Mouse (Mus musculus): ENCODE data around the gene Srprb. TPM values are rescaled to one million over a fixed set of nuclear protein-coding genes. Genes with fewer than 3 reads are reported as not detected.

The Srprb gene
- 45.9 and 47.9 TPM in 2 replicates for polyA plus RNA-seq (2012; rRNA removed)

GRCm38 (mm10) chr9:103201561-103202260, at the start of gene Srprb:
TSS of gene Srprb (minus strand) at chr9:103202137.
- peak; percentile 92 for DNase-seq (ENCODE audit: low read depth, low spot score)
- WGBS: under 1% methylated on average over 45 of the region's 45 CpGs

- no peak for DNase-seq (ENCODE audit: low read depth, low spot score)
- WGBS: 49% methylated on average over 4 of the region's 4 CpGs
Measured at GRCm38 (mm10) chr9:103248618-103249017, 46.7 kb upstream of the Srprb start.

GRCm38 (mm10) chr9:103246526-103247168, 44.7 kb upstream of the Srprb start:
- WGBS: 80% methylated on average over 8 of the region's 8 CpGs
- no peak for DNase-seq (ENCODE audit: low read depth, low spot score)

- DNase-seq (ENCODE audit: low read depth, low spot score): no peak
- 56% methylated on average over 4 of the region's 4 CpGs for WGBS
Measured at GRCm38 (mm10) chr9:103243640-103244039, 41.7 kb upstream of the Srprb start.

- WGBS: 77% methylated on average over 2 of the region's 2 CpGs
- no peak for DNase-seq (ENCODE audit: low read depth, low spot score)
Measured at GRCm38 (mm10) chr9:103241206-103241605, 39.3 kb upstream of the Srprb start.

GRCm38 (mm10) chr9:103239471-103239870, 37.5 kb upstream of the Srprb start:
- DNase-seq (ENCODE audit: low read depth, low spot score): no peak
- 87% methylated on average over 6 of the region's 6 CpGs for WGBS

- DNase-seq (ENCODE audit: low read depth, low spot score): no peak
- 25% methylated on average over 7 of the region's 7 CpGs for WGBS
Measured at GRCm38 (mm10) chr9:103234565-103235165, 32.7 kb upstream of the Srprb start.

- WGBS: 42% methylated on average over 7 of the region's 7 CpGs
- DNase-seq (ENCODE audit: low read depth, low spot score): no peak
Measured at GRCm38 (mm10) chr9:103234059-103234458, 32.1 kb upstream of the Srprb start.

GRCm38 (mm10) chr9:103233006-103233395, 31.1 kb upstream of the Srprb start:
- 73% methylated on average over 7 of the region's 7 CpGs for WGBS
- no peak for DNase-seq (ENCODE audit: low read depth, low spot score)

- no peak for DNase-seq (ENCODE audit: low read depth, low spot score)
- 88% methylated on average over 7 of the region's 7 CpGs for WGBS
Measured at GRCm38 (mm10) chr9:103232232-103233005, 30.5 kb upstream of the Srprb start.

GRCm38 (mm10) chr9:103230151-103230951, 28.4 kb upstream of the Srprb start, which contains the start of the genes Gm20425 and Trf:
TSS of gene Gm20425 (minus strand) at chr9:103230307.
TSS of gene Trf (minus strand) at chr9:103230444.
- DNase-seq (ENCODE audit: low read depth, low spot score): no peak
- 15% methylated on average over 29 of the region's 29 CpGs for whole genome bisulfite sequencing

- DNase-seq (ENCODE audit: low read depth, low spot score): no peak
- 65% methylated on average over 15 of the region's 15 CpGs for WGBS
Measured at GRCm38 (mm10) chr9:103229037-103229867, 27.3 kb upstream of the Srprb start.

- 72% methylated on average over 13 of the region's 13 CpGs for WGBS
- no peak for DNase-seq (ENCODE audit: low read depth, low spot score)
Measured at GRCm38 (mm10) chr9:103228370-103229003, 26.6 kb upstream of the Srprb start.

GRCm38 (mm10) chr9:103227760-103228159, 25.8 kb upstream of the Srprb start:
- 88% methylated on average over 16 of the region's 16 CpGs for WGBS

GRCm38 (mm10) chr9:103226806-103227205, 24.9 kb upstream of the Srprb start:
- 86% methylated on average over 15 of the region's 15 CpGs for WGBS
- no peak for DNase-seq (ENCODE audit: low read depth, low spot score)

More at GRCm38 (mm10) chr9:103227760-103228159, 25.8 kb upstream of the Srprb start:
- no peak for DNase-seq (ENCODE audit: low read depth, low spot score)

- no peak for DNase-seq (ENCODE audit: low read depth, low spot score)
- 67% methylated on average over 3 of the region's 3 CpGs for WGBS
Measured at GRCm38 (mm10) chr9:103225464-103225863, 23.5 kb upstream of the Srprb start.

GRCm38 (mm10) chr9:103224721-103225120, 22.8 kb upstream of the Srprb start:
- WGBS: 93% methylated on average over 7 of the region's 7 CpGs
- no peak for DNase-seq (ENCODE audit: low read depth, low spot score)

- DNase-seq (ENCODE audit: low read depth, low spot score): no peak
- 80% methylated on average over 6 of the region's 6 CpGs for WGBS
Measured at GRCm38 (mm10) chr9:103214281-103214680, 12.3 kb upstream of the Srprb start.

Measured in large intestine, adult 2 months (tissue).